Mouse (Mus musculus) cortical plate, adult 2 months (tissue): ENCODE data around the gene Rnase11.

Experiments
- CTCF ChIP-seq: fragments of 200-500 bp; IDR thresholded peaks from 2 replicates; pipeline ENCODE4 v1.5.1; 2011; ENCODE audit warnings: mild to moderate bottlenecking, control low read depth, low read length; ENCODE audit not compliant: insufficient read depth; ENCODE audit errors: extremely low read depth
- POLR2A ChIP-seq: fragments of 200-500 bp; IDR thresholded peaks from 2 replicates; pipeline ENCODE4 v1.6.1; 2011; ENCODE audit warnings: mild to moderate bottlenecking, low read length, control low read depth; ENCODE audit not compliant: insufficient read depth; ENCODE audit errors: extremely low read depth

GRCm38 (mm10) chr14:51057401-51057831 lies 7.5 kb upstream of the Rnase11 start, which contains the start of gene Rnase12:
- no peak for TF ChIP-seq CTCF
- no peak for TF ChIP-seq POLR2A
